Mouse (Mus musculus) olfactory bulb, adult 2 months (tissue): ENCODE data around the gene Smap1. TPM values are rescaled to one million over a fixed set of nuclear protein-coding genes. Genes with fewer than 3 reads are reported as not detected.
"Not testable (repeated sequence)": the region's sequence is repeated elsewhere in the genome, so short reads cannot be mapped to it uniquely, and the experiment has no call there.

Experiments used
- H3K27ac ChIP-seq: fragments of 200-500 bp; 2 replicates; pipeline ENCODE4 v1.5.1; 2012; ENCODE audit warnings: low read depth, low read length; ENCODE audit not compliant: insufficient read depth
- H3K4me1 ChIP-seq: fragments of 200-500 bp; 2 replicates; pipeline ENCODE4 v1.6.1; 2012; ENCODE audit warnings: low read length; ENCODE audit not compliant: control insufficient read depth, insufficient read depth
- H3K4me3 ChIP-seq: fragments of 200-500 bp; 2 replicates; pipeline ENCODE4 v1.5.1; 2012; ENCODE audit warnings: mild to moderate bottlenecking, low read depth, low read length, moderate library complexity; ENCODE audit not compliant: insufficient read depth
- CTCF ChIP-seq: fragments of 200-500 bp; IDR thresholded peaks from 2 replicates; pipeline ENCODE4 v1.5.1; 2012; ENCODE audit warnings: low read depth, mild to moderate bottlenecking, low read length, moderate library complexity; ENCODE audit not compliant: insufficient read depth
- POLR2A ChIP-seq: fragments of 200-500 bp; IDR thresholded peaks from 2 replicates; pipeline ENCODE4 v1.6.1; 2012; ENCODE audit warnings: mild to moderate bottlenecking, low read depth, low read length, moderate library complexity; ENCODE audit not compliant: insufficient read depth
- WGBS: fragments of 180-500 bp; shearing (Covaris S2); methylation state at CpG from one replicate; pipeline ENCODE4 v1.1.7; 2018; 5-methylcytosine and 5-hydroxymethylcytosine counted together
- polyA plus RNA-seq: library from polyadenylated mRNA; stranded (reverse); fragments of >200 nt; gene quantifications from 2 replicates; pipeline ENCODE4 v1.2.4, GENCODE M21; 2012; ENCODE audit warnings: low replicate concordance; ENCODE audit not compliant: missing spikeins, insufficient read depth, insufficient read length

Smap1 gene
- not detected in 2 replicates for polyA plus RNA-seq

DNA sequence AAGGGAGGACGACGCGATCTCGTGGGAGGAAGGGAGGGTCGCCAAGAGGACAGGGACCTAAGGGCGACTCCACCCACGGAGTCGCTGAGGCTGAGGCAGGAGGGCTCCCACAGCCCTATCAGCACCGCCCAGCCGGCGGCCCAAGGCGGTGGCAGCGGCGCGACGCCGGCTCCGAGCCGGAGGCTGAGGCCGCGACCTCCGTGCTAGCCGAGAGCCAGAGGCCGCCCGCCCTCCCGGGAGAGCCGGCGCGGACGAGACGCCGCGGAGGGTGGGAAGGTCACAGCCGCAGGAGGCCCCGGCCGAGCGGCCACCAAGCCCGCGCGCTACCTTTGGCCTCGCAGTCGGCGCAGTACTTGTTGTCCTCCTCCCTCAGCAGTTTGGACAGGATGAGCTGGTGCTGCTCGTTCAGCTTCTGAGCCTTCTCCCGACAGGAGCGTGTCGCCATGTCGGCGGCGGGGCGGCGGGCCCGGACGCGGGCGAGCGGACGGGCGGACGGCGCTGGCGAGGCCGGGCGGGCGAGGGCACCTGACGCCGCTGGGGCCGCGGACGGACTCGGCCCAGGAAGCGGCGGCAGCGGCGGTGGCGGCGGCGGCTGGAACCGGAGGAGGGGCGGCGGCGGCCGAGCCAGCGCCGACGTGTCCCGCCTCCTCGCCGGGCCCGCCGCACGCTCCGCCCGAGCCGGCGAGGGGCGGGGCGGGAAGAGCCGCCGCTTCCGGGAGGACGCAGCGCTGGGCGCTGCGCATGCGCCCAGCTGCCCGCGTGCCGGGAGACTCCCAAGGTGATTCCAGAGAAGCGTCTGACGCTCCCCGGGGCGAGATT is at the start of gene Smap1:
Gene Smap1 (minus strand): TSS at position 607 of the 819 bp plus-strand sequence.
- TF ChIP-seq CTCF: no peak
- peak; percentile 71 for TF ChIP-seq POLR2A
- Histone ChIP-seq H3K4me3 (peak within 1 kb of the TSS; percentile 88), H3K27ac (peak within 1 kb of the TSS; percentile 79), H3K4me1 (no peaks in the 10 kb centered on the region)
- 4% methylated on average over 113 of the region's 113 CpGs for WGBS

DNA sequence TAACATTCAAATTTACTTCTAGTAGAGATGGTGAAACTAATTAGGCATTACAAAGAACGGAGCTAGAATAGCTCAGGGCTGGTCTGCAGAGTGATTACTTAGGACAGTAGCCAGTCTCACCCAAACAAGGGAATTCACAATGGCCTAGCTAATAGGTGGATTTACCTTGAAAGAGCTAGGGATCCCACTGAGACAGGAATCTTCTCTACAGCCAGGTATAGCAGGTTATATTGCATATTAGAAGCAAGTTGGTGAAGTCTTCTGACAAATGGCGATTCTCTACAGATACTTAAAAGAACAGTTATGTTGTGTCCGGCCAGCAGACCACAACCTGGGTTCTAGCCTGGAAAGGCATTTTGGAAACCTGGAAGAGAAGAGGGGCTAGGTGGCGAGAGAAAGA is 49.0 kb upstream of the Smap1 start:
- not testable (repeated sequence) for H3K27ac ChIP-seq, H3K4me1 ChIP-seq, H3K4me3 ChIP-seq
- 91% methylated on average over 3 of the region's 4 CpGs for WGBS

DNA sequence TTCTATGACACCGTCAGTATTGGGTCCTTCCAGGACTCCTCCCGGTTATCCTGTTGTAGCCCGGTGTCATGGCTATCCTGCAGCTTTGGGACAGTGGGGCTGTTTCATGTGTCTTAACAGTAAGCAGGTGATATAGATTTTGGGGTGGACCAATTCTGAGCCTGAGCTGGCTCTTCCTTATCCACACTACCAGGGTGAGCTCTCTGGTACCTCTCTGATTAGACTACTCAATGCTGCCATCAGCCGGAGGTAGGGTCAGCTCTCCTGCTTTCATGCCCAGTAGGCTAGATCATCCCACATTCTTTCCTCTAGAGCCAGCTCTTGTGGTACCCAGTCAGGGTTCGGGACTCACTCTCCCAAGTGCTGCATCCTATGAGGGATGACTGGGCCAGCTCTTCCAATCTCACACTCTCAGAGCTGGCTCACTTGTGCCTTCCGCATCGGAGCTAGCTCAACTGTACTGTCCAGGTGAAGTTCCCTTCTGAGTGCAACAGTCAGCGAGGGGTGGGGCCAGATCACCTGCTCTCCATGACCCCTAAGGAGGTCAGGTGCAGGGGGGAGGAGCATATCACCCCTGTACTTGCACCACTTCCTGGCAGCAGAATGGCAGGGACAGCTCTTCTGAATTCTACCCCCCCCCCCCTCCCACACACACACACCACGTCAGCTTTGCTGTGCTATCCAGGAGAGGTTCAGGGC is 46.1 kb upstream of the Smap1 start:
- Histone ChIP-seq H3K27ac (no peak overlapping the region), H3K4me1 (no peaks in the 10 kb centered on the region), H3K4me3 (no peak overlapping the region)
- 90% methylated on average over 9 of the region's 9 CpGs for WGBS
- no peak for TF ChIP-seq CTCF
- no peak for TF ChIP-seq POLR2A

DNA sequence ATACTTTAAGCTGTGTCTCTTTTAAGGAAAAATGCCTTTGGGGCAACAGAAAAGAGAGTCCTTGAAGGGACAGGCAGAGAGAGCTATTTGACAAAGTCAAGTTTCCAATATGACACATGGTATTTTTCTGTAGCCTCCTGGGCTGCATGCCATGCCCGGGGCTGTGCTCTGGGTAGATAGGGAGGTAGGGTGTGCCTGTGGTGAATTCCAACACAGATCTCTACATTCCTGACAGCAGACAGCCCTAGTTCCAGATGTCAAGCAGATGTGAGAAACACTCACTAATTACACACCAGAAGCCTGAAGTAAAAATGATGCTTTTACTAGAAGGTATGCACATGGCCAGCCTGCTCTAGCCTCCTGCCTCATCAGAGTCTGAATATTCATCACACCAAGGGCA is 44.1 kb upstream of the Smap1 start:
- TF ChIP-seq POLR2A: no peak
- no peak for TF ChIP-seq CTCF
- no peak overlapping the region for H3K27ac ChIP-seq
- 72% methylated on average over 1 of the region's 1 CpGs for WGBS
- no peak overlapping the region for H3K4me3 ChIP-seq
- no peaks in the 10 kb centered on the region for H3K4me1 ChIP-seq

DNA sequence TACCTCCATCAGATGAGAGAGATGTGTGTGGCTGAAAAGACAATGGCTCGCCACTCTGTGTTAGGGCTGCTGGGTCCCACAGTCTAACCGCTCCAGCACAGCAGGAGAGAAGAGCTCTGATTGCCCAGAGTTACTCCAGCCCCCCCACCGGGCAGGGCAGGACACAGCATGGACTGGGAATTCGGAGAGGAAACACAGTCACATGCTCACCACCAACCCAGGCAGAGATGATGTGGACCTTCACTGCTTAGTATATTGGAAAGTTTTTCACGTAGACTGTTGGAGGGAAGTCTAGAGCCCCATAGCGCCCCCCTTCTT is 37.3 kb upstream of the Smap1 start:
- no peak overlapping the region for H3K4me3 ChIP-seq
- TF ChIP-seq CTCF: no peak
- no peak for TF ChIP-seq POLR2A
- 50% methylated on average over 6 of the region's 6 CpGs for WGBS
- peaks cover 13% of the 10 kb centered on the region for H3K4me1 ChIP-seq
- H3K27ac ChIP-seq: no peak overlapping the region

DNA sequence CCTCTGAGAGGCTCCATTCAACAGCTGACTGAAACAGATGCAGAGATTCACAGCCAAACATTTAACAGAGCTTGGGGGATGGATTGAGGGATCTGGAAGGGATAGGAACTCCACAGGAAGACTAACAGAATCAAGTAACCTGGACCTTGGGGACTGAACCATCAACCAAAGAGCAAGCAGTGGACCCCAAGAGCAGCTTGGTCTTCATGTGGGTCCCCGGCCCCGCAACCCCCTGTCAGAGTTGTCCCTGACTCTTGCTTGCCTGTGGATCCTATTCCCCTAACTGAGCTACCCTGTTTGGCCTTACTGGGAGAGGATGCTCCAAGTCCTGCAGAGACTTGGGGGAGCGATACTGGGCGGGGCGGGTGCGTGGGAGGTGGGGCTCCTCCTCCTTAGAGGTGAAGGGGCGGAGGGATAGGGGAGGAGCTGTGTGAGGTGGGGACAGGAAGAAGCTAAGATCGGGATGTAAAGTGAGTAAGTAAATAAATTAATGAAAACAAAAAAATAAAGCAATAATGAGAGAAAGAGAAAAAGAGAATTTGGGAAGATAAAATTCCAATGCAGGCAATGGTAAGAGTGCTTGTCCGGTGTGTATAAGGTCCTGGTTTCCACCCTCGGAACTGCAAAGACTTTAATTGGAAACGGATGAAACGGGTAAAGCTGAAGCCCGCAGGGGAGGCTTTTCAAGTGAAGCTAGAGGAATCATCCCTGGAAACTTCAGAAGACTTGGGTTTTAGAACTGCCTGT is 36.7 kb upstream of the Smap1 start:
- Histone ChIP-seq H3K4me3 (no peak overlapping the region), H3K4me1 (peaks cover 17% of the 10 kb centered on the region), H3K27ac (peak overlapping the region; percentile 12; the same call in 1 of the 2 replicates)
- 43% methylated on average over 13 of the region's 13 CpGs for WGBS
- TF ChIP-seq CTCF: no peak

DNA sequence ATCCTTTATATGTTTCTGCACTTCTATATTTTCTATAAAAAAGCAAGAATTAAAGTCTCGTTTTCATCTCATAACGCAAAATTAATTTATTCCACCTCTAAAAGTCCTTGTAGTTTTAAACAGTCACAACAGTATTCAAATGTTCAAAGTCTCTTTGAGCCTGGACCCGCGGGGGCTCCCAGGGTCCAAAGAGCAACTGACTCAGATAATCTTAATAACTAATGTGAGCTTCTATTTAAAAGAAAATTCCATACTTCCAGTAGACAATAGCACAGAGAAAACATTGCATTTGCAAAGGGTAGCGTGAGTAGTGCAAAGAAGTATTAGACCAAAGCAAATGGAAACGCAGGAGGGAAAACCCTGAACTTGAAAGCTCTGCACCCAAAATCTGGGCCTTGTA is 36.0 kb upstream of the Smap1 start:
- no peak overlapping the region for H3K4me3 ChIP-seq
- no peak for TF ChIP-seq POLR2A
- no peak for TF ChIP-seq CTCF
- WGBS: 79% methylated on average over 6 of the region's 6 CpGs
- peak overlapping the region; percentile 12; the same call in 1 of the 2 replicates for H3K27ac ChIP-seq
- peaks cover 19% of the 10 kb centered on the region for H3K4me1 ChIP-seq

DNA sequence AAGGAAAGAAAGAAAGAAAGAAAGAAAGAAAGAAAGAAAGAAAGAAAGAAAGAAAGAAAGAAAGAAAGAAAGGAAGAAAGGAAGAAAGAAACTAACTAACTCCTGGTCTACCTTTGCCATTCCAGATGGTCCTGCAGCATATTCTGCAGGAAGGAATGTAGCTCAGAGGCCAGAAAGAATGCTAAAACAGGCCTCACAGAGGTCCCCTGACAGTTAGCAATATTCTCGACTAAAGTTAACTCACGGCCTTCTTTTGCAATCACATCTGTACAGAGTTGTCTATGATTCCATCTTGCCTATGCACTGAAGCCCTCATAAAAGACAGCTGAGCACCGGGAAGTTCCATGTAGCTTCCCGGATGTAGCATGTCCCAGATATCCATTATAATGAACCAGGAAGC is 33.4 kb upstream of the Smap1 start:
- 93% methylated on average over 4 of the region's 4 CpGs for WGBS
- H3K4me1 ChIP-seq: peaks cover 19% of the 10 kb centered on the region
- TF ChIP-seq POLR2A: no peak
- no peak for TF ChIP-seq CTCF

DNA sequence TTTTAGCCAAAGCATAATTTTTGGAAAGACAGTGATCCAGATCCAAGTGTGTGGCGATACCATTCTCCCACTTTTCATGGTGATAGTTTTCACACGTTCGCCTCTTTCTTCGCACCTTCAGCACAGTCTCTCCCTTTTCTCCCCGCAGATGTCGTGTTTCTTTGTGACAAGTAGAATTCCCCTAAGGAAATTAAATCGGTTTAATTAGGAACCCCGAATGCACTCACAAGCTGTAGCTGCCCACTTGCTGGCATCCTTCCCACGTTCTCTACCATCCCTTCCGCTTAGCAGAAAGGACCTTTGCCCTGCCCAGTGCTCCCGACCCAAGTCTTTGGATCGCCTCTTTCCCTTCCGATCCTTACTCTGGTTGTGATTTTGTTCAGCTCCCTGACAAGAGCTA is 31.8 kb upstream of the Smap1 start:
- Histone ChIP-seq H3K27ac (no peak overlapping the region; the same call in 1 of the 2 replicates), H3K4me3 (no peak overlapping the region), H3K4me1 (peaks cover 22% of the 10 kb centered on the region)
- TF ChIP-seq POLR2A (no peak), CTCF (no peak)
- WGBS: 47% methylated on average over 13 of the region's 13 CpGs

More for the DNA sequence above, 33.4 kb upstream of the Smap1 start:
- Histone ChIP-seq H3K27ac (peak overlapping the region; percentile 94), H3K4me3 (no peak overlapping the region)
